Mouse (Mus musculus) ovary, postnatal 14 days (tissue): Measurements from ENCODE around the gene Mgat4b.
A peak's percentile ranks its signal among the peaks of the same experiment; 100 is the strongest.
"Not testable (repeated sequence)": the region's sequence is repeated elsewhere in the genome, so short reads cannot be mapped to it uniquely, and the experiment has no call there.

Experiments
- DNase-seq: peaks from one replicate; pipeline ENCODE4 v3.0.0; 2022; ENCODE audit warnings: low spot score

Gene Mgat4b

DNA sequence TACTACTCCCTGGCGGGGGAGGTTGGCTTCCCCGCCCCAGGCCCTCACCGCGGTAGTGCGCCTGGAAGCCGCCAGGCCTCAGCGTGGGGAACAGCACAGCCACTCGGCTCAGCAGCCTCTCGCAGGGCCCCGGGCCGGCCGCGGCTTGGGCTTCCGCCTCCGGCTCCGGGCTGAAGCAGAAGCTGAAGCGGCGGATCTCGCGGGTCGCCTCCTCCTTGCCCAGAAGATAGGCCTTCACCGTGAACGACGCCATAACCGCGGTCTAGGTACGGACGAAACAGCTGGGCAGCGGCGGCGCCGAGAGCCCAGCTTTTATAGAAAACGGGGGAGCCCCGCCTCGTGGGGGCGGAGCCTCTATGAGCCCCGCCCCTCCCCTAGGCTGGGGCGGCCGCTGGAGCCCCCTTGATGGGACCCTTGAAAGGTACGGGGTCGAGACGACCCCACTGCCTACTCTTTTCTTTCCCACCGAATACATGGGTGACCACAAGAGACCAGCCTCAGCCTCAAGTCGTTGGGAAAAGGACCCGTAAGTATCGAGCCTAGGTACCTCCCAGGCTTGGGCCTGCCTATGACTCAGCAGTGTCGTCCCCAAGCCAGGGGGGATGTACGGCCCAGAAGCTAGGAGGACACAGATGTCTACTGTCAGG is at the start of gene Mgat4b, which contains the start of gene Sqstm1:
TSS of gene Mgat4b (plus strand) at position 386 of the 647 bp plus-strand sequence.
TSS of gene Sqstm1 (minus strand) at position 323 of the 647 bp plus-strand sequence.
- peak; percentile 87 for DNase-seq

DNA sequence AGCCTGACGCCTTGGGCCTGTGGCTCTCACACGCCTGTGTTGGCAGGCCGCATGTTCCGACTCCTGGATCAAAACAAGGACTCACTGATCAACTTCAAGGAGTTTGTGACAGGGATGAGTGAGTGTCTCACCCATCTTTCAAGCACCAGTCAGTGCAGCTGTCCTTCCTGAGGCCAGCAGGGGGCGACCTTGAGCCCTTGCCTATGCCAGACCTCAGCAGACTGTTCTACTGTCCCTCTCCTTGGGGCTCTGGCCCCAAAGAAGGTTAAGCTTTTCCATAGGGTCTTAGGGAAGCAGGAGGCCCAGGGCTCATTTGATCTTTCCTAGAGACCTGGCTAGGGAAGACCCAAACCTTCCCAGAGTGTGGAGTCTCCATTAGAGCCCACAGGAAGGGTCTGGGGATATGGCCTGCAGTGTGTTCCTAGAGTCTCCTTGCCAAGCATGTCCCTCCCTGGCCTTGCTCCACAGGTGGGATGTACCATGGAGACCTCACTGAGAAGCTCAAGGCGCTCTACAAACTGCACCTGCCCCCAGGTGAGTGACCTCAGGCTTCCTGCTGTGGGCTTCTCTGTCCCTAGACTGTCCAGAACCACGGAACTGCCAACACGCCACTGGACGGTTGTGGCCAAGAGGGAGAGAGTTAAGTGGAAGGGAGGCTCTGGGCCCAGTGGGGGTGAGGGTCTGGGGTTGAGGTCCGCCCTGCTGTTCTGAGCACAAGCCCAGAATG is 48.9 kb upstream of the Mgat4b start:
- DNase-seq: peak; percentile 46

DNA sequence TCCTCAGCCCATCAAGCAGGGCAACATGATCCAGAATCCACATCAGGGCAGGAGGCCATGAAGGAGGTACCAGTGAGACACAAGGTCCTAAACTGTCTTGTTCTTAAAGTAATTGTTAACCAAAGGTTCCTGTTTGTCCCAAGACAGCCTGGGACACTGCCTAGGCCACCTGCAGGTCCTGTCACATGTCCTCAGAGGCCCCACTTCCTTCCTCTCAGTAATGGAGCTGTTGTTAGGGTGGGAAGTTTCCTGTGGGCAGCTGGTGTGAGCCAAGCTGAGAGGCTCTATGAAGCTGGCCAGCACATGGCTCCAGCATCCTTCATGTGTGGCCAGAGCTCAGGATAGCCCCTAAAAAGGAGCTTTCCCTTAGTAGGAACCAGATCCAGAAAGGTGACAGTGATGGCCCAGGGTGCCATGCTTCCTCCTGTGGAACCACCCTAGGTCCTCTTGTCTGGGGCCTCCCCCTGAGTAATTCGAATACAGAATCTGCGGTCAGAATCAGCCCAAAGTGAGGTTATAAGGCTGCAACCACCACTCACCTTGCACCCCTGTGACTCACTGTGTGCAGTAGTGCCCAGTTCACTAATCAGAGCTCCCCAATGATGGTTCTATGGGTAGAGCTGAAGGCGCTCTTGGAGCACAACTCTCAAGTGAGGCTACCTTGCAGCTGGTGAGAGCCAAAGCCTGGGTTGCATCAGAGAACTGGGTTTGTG is 48.2 kb upstream of the Mgat4b start:
- DNase-seq: no peak

DNA sequence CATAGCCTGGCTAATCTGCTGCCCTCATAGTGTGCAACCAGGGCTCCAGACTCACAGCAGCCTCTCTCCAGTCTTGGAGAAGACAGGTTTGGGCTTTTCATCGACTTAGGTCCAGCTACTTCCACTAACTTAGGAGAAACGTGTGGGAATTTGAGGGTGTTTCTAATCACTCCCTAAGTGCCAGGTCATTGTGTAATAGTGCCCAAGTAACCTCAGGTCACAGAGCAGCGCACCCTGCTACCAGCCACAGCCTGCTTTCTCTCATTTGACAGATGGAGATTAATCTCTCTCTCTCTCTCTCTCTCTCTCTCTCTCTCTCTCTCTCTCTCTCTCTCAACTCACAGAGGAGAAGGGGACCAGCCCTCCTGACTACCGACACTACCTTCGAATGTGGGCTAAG is 42.3 kb upstream of the Mgat4b start:
- no peak for DNase-seq

DNA sequence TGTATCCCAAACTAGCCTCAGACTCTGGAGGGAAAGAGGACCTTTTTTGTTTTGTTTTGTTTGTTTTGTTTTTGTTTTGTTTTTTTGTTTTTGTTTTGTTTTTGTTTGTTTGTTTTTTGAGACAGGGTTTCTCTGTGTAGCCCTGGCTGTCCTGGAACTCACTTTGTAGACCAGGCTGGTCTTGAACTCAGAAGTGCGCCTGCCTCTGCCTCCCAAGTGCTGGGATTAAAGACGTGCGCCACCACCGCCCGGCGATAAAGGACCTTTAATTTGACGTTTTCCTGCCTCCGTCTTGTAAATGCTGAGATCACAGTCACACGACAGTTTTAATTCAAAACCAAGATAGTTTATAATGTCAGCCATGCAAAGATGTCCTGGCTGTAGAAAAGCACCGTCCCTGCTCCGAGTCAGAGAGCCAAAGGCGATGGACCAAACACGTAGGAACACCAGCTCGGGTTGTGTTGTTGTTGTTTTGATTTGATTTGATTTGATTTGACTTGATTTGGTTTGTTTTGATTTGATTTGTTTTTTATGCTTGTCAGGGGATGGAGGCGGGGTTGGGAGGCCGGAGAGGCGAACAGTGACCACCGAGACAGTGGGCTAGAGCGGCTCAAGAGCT is 36.5 kb upstream of the Mgat4b start, which contains the start of gene Mrnip:
TSS of gene Mrnip (plus strand) at position 334 of the 619 bp plus-strand sequence.
- not testable (repeated sequence) for DNase-seq

DNA sequence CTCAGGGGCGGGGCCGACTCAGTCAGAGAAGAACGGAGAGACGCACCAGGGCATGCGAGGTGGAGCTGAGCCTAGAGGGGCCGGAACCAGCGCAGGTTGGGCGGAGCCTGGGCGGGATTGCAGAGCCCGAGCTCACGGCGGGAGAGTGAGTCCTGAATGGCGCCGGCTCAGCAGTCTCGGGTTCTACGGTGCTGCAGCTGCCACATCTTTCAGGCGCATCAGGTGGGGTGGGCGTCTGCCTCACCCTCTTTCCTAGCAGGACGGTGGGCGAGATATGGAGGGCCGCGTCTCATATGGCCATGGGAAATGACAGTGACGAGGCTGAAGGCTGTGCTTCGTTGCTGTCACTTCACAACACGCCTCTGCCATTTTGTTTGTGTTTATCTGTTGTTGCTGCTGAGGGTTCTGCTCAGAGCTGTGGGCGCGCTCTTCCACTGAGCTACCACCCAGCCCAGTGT is 35.9 kb upstream of the Mgat4b start:
- peak; percentile 97 for DNase-seq

DNA sequence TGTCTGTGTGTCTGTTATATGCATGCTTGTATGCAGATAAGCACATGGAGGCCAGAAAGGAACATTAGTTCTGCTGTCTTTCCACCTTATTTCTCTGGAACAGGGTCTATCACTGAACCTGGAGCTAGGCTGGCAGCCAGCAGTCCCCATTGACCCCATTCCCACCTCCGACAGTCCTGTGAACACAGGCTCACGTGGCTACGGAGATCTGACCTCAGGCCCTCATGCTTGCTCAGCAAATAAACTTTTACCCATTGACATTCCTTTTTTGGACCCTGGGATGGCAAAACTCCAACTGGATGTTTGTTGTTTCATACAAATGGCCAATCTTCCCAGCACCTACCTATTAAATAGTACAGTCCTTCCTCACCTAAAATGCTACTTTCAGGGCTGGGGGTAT is 34.3 kb upstream of the Mgat4b start:
- no peak for DNase-seq

DNA sequence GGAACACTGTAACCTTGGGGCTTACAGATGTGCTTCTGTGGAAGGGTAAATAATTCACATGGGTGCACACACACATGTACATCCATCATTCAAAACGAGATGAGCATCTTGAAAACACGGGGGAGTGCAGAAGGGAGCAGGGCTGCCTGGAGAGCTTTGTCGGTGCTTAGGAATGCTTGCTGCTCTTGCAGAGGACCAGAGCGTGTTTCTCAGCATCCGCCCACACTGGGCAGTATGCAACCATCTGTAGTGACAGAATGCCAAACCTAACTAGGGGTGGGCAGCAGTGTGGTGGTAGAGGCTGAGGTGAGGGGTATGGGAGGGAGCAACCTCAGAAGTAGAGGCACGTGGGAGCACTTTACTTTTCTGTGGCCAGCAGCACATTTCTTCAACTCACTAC is 33.6 kb upstream of the Mgat4b start:
- no peak for DNase-seq

DNA sequence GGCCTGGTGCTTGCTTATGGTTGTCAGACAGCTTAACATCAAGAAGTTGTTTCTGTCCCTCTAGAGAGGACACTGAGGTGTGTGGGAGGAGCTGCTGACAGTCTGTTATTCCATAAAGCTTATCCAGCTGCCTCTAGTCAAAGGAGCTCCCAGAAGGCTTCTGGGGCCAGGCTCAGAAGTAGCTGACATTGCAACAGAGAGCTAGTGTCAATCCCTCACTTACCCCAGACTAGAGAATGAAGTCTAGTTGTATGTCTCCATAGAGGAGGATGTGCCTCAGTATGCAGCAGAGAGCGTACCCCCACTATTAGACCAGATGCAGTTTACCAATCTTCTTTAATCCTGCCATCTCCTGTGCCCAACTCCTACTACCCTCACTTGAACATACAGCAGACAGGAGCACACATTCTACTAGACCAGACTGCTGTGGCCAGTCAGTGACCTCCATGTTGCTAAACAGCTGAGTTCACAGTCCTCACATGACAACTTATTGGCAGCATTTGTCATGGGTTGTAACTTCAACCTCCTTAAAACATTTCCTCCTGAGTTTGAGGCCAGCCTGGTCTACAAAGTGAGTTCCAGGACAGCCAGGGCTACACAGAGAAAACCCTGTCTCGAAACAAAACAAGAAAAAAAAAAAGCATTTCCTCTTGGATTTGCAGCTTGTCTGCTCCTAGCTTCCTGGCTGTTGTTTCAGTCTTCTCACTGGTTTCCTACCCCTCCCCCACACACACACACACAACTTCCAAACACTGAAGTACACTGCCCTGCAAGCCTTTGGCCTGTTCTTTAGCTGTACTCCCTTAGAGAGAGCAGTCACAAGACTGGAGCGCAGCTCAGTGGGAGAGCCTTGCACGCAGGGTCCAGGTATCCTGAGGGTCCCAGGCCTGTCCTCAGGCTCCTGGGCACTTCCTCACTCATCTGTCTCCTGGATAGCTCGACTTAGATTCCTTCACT is 31.9 kb upstream of the Mgat4b start:
- DNase-seq: no peak

DNA sequence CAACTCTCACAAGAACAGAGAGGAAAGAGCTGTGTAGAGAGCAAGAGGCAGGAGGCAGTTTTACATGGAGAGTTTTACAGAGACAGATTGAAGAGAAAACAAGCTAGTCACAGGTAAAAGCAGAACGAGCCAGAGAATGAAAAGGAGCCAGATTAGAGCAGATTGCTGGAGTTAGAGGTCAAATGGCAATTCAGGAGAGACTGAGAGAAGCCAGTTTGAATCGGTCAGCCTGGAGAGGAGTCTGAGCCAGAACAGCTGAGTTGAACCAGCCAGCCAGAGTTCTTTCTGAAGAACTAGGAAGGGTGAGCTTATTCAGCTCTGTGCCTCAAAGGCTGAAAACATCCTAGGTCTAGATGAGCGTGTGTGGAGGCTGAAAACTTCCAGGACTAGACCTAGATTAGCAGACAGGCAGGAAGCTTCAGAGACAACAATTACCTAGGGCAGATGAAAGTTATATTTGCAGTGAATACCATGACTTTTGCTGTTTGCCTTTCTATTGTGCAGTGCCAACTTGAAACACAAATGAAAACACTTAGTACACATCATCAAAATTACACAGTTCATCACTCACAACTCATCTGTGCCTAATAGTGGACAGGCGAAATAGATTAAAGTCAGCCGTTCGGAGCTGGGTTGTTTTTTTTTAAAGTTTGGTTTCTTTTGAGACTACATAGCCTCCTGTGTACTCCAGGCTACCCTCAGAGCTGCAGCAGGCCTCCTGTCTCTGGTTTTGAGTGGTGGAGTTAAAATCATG is 30.0 kb upstream of the Mgat4b start:
- no peak for DNase-seq

DNA sequence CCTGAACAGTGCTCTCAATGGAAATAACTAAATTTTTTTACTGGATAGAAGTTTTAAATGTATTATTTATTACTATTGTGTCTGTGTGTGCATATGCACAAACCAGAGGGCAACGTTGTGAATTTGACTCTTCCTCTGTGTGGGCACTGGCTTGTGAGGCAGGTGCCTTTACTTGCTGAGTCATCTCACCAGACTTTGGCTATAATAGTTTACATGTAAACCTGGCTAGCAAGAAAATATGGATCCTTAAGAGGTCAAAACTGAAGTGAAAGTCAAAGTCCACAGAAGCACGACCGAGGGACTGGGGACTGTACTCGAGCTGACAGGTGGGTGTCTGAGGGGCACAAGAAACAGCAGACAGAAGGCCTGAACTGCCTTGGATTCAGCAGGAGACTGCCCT is 28.0 kb upstream of the Mgat4b start:
- DNase-seq: no peak

DNA sequence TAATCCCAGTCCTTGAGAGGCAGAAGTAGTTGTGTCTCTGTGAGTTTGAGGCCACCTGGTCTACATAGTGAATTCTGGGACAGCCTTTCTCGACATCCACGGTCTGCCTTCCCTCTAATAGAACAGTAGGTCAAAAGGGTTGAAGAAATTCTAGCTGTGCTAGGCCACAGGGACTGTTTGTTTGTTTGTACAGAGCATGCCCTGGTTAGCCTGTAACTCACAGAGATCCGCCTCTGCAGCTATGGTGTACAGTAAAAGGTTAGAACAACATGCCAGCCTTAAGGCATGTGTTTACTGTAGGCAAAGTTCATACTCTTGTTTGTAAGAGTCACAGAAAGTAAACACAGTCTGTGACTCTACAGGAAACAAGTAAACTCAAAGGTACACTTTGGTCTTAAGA is 25.9 kb upstream of the Mgat4b start:
- no peak for DNase-seq

DNA sequence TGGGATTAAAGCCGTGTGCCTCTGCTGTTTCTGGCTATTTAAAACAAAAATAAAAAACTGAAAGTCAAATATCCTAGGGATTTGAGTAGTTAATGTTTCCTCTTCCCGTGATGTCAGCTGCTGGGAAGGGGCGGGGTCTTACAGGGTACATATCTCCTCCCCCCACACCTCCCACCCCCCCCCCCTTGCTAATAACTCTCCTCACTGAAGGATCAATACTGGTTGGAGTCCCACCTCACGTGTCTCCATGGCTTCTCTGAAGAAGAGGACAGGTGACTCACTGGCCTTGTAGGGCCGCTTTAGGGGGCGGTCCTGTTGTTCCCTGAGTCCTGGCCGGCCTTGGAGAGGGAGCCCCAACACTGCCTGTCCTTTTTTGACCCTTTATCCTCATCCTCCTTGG is 22.0 kb upstream of the Mgat4b start:
- no peak for DNase-seq

DNA sequence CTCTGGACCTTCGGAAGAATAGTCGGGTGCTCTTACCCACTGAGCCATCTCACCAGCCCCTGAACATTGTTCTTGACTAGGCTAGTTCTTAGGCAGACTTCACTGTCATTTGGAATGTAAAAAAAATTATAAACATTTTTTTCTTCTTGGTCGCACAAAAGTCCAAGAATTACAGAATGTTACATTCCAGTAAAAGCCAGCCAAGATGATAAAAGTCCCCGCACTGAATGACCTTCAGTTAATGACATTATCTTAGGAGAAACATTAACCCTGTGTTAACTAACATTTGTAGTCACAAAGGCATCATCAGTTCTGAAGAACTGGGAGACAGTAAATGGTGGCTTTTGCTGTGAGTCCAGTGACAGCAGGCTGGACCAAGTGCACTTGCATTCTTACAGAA is 20.3 kb upstream of the Mgat4b start:
- DNase-seq: no peak

DNA sequence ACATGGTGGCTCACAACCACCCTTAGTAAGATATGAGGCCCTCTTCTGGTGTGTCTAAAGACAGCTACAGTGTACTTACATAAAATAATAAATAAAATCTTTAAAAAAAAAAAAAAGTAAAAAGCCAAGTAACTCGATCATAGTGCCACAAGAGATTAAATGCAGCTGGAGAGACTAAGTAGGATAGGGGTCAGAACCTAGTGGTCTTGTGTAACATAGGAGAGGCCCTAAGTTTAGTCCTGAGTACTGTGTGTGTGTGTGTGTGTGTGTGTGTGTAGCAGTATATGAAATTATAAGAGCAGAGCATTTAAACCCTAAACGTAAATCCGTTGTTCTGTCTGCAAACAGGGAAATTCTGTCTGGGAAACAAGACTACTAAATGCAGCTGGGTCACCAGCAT is 18.4 kb upstream of the Mgat4b start:
- no peak for DNase-seq

DNA sequence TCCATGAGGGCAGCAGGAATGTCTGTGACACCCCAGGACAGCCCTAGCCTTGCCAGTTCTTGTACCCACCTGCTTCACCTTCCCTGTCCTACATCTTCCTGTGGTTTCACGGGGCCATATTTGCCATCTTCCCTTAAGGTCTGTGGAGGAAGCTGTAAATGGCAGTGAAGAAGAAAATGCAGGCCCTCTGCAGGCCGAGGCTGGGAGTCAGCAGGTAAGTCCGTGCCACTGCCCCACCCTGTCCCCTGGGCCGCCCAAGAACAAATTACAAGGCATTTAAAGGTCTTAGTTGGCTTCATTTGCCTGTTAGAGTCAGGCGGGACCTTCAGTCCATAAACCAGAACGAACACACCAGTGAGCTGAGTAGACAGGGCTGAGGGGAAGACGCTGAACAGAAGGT is 16.6 kb upstream of the Mgat4b start:
- DNase-seq: no peak

DNA sequence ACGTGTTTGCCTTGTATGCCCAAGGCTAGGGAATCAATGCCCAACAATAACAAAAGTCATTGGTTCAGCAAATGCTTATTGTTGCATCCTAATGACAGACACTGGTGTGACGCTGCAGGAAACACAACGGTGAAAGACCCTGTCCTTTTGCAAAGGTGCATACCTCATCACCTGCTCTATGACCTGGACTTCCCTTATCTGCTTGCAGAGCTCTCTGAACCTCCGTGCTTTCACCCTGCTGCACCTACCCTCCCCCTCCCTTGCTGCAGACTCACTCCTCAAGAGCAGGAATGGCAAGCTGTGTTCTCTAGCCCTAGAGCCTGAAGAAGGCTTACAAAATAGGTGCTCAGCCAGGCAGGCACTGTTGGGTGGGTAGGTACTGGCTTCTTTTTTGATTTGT is 15.9 kb upstream of the Mgat4b start:
- no peak for DNase-seq

DNA sequence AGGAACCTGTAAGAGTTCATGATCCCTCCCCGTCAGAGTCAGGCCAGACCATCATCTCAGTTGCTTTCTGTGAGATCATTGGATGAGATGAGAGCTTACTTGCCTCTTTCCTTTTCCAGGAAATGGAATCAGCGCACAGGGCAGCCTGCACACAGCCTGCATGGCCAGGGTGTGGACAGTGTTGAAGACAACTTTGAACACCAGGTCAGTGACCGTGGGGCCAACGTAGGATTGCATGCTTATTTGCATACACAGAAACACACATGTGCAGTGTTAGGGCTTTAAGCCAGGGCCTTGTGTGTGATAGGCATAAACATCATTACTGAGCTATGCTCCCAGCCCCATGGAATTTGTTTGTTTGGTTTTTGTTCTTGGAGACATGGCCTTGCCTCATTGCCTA is 13.2 kb upstream of the Mgat4b start:
- no peak for DNase-seq

DNA sequence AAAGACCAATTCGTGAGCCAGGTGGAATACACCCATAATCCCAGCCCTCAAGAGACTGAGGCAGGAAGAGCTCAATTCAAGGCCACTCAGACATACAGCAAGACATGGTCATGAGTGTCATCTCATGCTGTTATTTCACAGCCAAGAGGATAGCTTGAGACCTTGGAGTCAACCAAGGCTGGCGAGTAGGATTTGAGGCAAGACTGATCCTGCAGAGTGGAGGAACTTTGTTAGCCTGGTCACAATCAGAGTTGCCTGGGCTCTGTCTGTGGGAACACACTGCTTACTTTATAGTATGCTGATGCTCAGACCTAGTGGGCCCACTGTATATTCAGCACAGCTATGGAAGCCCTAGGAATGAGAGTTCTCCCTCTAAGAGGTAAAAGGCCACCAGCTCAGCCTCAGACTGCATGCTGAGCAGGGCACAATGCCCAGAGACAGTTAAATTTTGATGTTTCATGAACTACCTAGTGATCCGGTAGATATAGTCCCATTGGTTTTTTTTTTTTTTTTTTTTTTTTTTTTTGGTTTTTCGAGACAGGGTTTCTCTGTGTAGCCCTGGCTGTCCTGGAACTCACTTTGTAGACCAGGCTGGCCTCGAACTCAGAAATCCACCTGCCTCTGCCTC is 12.4 kb upstream of the Mgat4b start:
- no peak for DNase-seq

DNA sequence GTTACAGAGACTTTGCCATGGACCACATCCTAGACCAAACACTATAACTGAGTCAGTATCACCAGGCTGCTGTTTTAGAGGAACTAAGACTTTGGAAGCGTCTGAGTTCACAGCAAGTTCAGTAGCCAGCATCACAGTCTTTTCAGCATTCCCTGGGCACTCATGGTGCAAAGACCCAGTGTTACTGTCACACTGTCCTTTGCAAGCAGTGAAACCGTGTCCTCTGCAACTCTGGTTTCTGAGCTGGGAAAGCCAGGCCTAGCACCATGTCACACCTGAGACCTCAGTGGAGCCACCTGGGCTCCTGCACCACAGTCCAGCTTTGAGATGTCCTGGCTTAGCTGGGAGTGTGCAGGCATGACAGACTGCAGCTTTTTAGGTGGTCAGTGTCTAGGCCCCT is 11.8 kb upstream of the Mgat4b start:
- DNase-seq: no peak
